In genomic region chr2:125782719-125783109, GRCm38 (mm10) we compare ENCODE assay signal across 7 mouse cellular contexts. TPM values are rescaled to one million over a fixed set of nuclear protein-coding genes. Genes with fewer than 3 reads are reported as not detected.
DNase-seq lines count a peak whose midpoint lies in the region; ATAC-seq lines count a peak whose summit lies in the region.

Gene Secisbp2l, minus strand, starts transcription at chr2:125782870.

- under 1% methylated on average over 28 of the region's 28 CpGs for WGBS in embryonic facial prominence, embryonic 12.5 days
- WGBS in limb, embryonic 13.5 days = 3% methylated on average over 28 of the region's 28 CpGs
- 0% methylated on average over 9 of the region's 28 CpGs for WGBS in midbrain, embryonic 16.5 days

- peak within 1 kb of the TSS; percentile 87 for H3K27ac ChIP-seq in embryonic facial prominence, embryonic 12.5 days
- H3K27ac ChIP-seq in limb, embryonic 13.5 days = peak within 1 kb of the TSS; percentile 75; the same call in 1 of the 2 replicates
- peak within 1 kb of the TSS; percentile 80 for H3K27ac ChIP-seq in midbrain, embryonic 16.5 days (ENCODE audit: low read length)

- H3K4me1 ChIP-seq in embryonic facial prominence, embryonic 12.5 days = peaks cover 20% of the 10 kb centered on the region
- H3K4me1 ChIP-seq in limb, embryonic 13.5 days = peaks cover 24% of the 10 kb centered on the region
- H3K4me1 ChIP-seq in midbrain, embryonic 16.5 days (ENCODE audit: control insufficient read depth, insufficient read depth, low read length) = peaks cover 21% of the 10 kb centered on the region

- peak; percentile 97 for DNase-seq in adrenal gland, postnatal 25 days
- peak; percentile 97 for DNase-seq in heart, adult 18-20 months
- DNase-seq in kidney, adult 8-10 months = peak; percentile 94 to 96
- peak; percentile 91 to 94 for DNase-seq in spleen, postnatal 10 days (ENCODE audit: low spot score in 2 of 2)

- ATAC-seq in embryonic facial prominence, embryonic 12.5 days (ENCODE audit: insufficient number of reproducible peaks, insufficient read depth, low FRiP score, low TSS enrichment) = peak; percentile 95
- peak; percentile 95 for ATAC-seq in limb, embryonic 13.5 days (ENCODE audit: low FRiP score, low read depth)
- ATAC-seq in midbrain, embryonic 16.5 days = peak; percentile 97

- no peaks in the 10 kb centered on the region for H3K9me3 ChIP-seq in embryonic facial prominence, embryonic 12.5 days
- no peaks in the 10 kb centered on the region for H3K9me3 ChIP-seq in limb, embryonic 13.5 days
- H3K9me3 ChIP-seq in midbrain, embryonic 16.5 days (replicated peaks; ENCODE audit: control insufficient read depth, low read length, poor library complexity, severe bottlenecking) = no peaks in the 10 kb centered on the region

- peak within 1 kb of the TSS; percentile 54 for H3K4me2 ChIP-seq in embryonic facial prominence, embryonic 12.5 days (replicated peaks)
- peak within 1 kb of the TSS; percentile 68 for H3K4me2 ChIP-seq in limb, embryonic 13.5 days (replicated peaks)
- peak within 1 kb of the TSS; percentile 77 for H3K4me2 ChIP-seq in midbrain, embryonic 16.5 days (ENCODE audit: low read length)

- H3K9ac ChIP-seq in embryonic facial prominence, embryonic 12.5 days = peak within 1 kb of the TSS; percentile 84
- H3K9ac ChIP-seq in limb, embryonic 13.5 days = peak within 1 kb of the TSS; percentile 90
- H3K9ac ChIP-seq in midbrain, embryonic 16.5 days (ENCODE audit: low read depth, low read length) = peak within 1 kb of the TSS; percentile 94

- H3K27me3 ChIP-seq in embryonic facial prominence, embryonic 12.5 days = no peaks in the 10 kb centered on the region
- no peaks in the 10 kb centered on the region for H3K27me3 ChIP-seq in limb, embryonic 13.5 days
- no peaks in the 10 kb centered on the region; the same call in 1 of the 2 replicates for H3K27me3 ChIP-seq in midbrain, embryonic 16.5 days (ENCODE audit: control insufficient read depth, insufficient read depth, low read depth, low read length)

- no peaks in the 10 kb centered on the region for H3K36me3 ChIP-seq in embryonic facial prominence, embryonic 12.5 days
- H3K36me3 ChIP-seq in limb, embryonic 13.5 days = peaks cover 6% of the 10 kb centered on the region; the same call in 1 of the 2 replicates
- no peaks in the 10 kb centered on the region for H3K36me3 ChIP-seq in midbrain, embryonic 16.5 days (ENCODE audit: control insufficient read depth, insufficient read depth, low read length)

- H3K4me3 ChIP-seq in embryonic facial prominence, embryonic 12.5 days = peak within 1 kb of the TSS; percentile 88
- H3K4me3 ChIP-seq in limb, embryonic 13.5 days = peak within 1 kb of the TSS; percentile 89
- peak within 1 kb of the TSS; percentile 88 for H3K4me3 ChIP-seq in midbrain, embryonic 16.5 days (ENCODE audit: low read depth, low read length)

RNA-seq across cellular contexts. Expression of gene Secisbp2l, which starts in this region (rescaled TPM):
- 62.2 and 73.1 TPM in 2 replicates for total RNA-seq in adrenal gland, postnatal 25 days (2021)
- polyA plus RNA-seq in embryonic facial prominence, embryonic 12.5 days (2016; fragmentation: Nextera tagmentation; extraction: Ambion mirVana) = 21.8 and 22.8 TPM in 2 replicates
- total RNA-seq in heart, adult 18-20 months (2021) = 10 to 100 TPM; 24.1 to 26.6 TPM
- polyA plus RNA-seq in limb, embryonic 13.5 days (2015; fragmentation: Nextera tagmentation; extraction: Ambion mirVana) = 20.7 and 21.8 TPM in 2 replicates
- polyA plus RNA-seq in midbrain, embryonic 16.5 days (2015; fragmentation: Nextera tagmentation; extraction: Ambion mirVana) = 30.9 and 31.7 TPM in 2 replicates

Comparison
In these comparisons a context has a peak if more than half of its experiments do, and no peak if none do; other contexts are left out.
1. Peak in every context shown above with its lines: DNase-seq, ATAC-seq, H3K4me3 ChIP-seq and H3K27ac ChIP-seq.